In genomic region chr2:76264258-76264657, GRCm38 (mm10) we compare ENCODE assay signal across 25 mouse cellular contexts.
"Had no signal": no experiment of that assay in that cellular context is flagged by ENCODE, and none has a peak within 500 bp of the region (broad histone marks: within the 10 kb centered on the region; RNA-seq: fewer than 3 reads in every experiment).

No protein-coding gene starts in this region.

- ATAC-seq: hindbrain, embryonic 16.5 days; inflammation-experienced regulatory T-cells, adult 6 months; intestine, embryonic 15.5 days; intestine, postnatal 0 days had no signal

- H3K4me1 ChIP-seq: heart, embryonic 10.5 days; heart, embryonic 12.5 days; hindbrain, embryonic 10.5 days; hindbrain, embryonic 12.5 days; intestine, embryonic 15.5 days had no signal

- H3K27ac ChIP-seq: gastrocnemius, adult 2 months; heart, embryonic 10.5 days; hindbrain, embryonic 10.5 days; hindbrain, embryonic 12.5 days; hindbrain, embryonic 14.5 days; intestine, embryonic 15.5 days; kidney, postnatal 0 days; limb, embryonic 13.5 days; limb, embryonic 15.5 days; liver, embryonic 14.5 days had no signal

- H3K9me3 ChIP-seq: heart, embryonic 10.5 days; heart, embryonic 12.5 days; hindbrain, embryonic 10.5 days; hindbrain, embryonic 12.5 days; intestine, embryonic 15.5 days; limb, embryonic 13.5 days; limb, embryonic 15.5 days had no signal

- H3K4me3 ChIP-seq: gastrocnemius, adult 2 months; heart, embryonic 10.5 days; heart, embryonic 12.5 days; hindbrain, embryonic 10.5 days; hindbrain, embryonic 12.5 days; intestine, embryonic 15.5 days; limb, embryonic 13.5 days; limb, embryonic 15.5 days had no signal

- H3K4me2 ChIP-seq: heart, embryonic 12.5 days; hindbrain, embryonic 12.5 days; hindbrain, embryonic 14.5 days; intestine, embryonic 15.5 days; limb, embryonic 13.5 days; limb, embryonic 15.5 days had no signal

- H3K27me3 ChIP-seq: heart, embryonic 12.5 days; hindbrain, embryonic 12.5 days; intestine, embryonic 15.5 days; limb, embryonic 13.5 days; limb, embryonic 15.5 days had no signal

- H3K36me3 ChIP-seq: heart, embryonic 10.5 days; heart, embryonic 12.5 days; hindbrain, embryonic 10.5 days; hindbrain, embryonic 12.5 days; intestine, embryonic 15.5 days; limb, embryonic 13.5 days; limb, embryonic 15.5 days had no signal

- H3K9ac ChIP-seq: heart, embryonic 12.5 days; hindbrain, embryonic 12.5 days; hindbrain, embryonic 14.5 days; intestine, embryonic 15.5 days; limb, embryonic 13.5 days; limb, embryonic 15.5 days; liver, embryonic 14.5 days had no signal

- DNase-seq: gastrocnemius, adult 2 months; gastrocnemius, postnatal 10 days; gastrocnemius, postnatal 25 days; heart, adult 18-20 months; heart, postnatal 10 days; heart, postnatal 4 days; kidney, adult 18-20 months; kidney, adult 8-10 months; kidney, postnatal 14 days; kidney, postnatal 36 days; layer of hippocampus, postnatal 36 days; left cerebral cortex, postnatal 4 days had no signal
